ENCODE assay signal across 8 mouse cellular contexts in genomic region chr4:150373111-150374109, GRCm38 (mm10).
A peak's percentile ranks its signal among the peaks of the same experiment; 100 is the strongest.
DNase-seq lines count a peak whose midpoint lies in the region; ATAC-seq lines count a peak whose summit lies in the region.

No protein-coding gene starts in this region.

- H3K9ac ChIP-seq in hindbrain, embryonic 15.5 days = peak overlapping the region; percentile 57
- peak overlapping the region; percentile 1; the same call in 1 of the 2 replicates for H3K9ac ChIP-seq in lung, embryonic 15.5 days

- no peaks in the 10 kb centered on the region for H3K36me3 ChIP-seq in hindbrain, embryonic 15.5 days
- H3K36me3 ChIP-seq in lung, embryonic 15.5 days = no peaks in the 10 kb centered on the region

- H3K4me1 ChIP-seq in hindbrain, embryonic 15.5 days (replicated peaks) = peaks cover 76% of the 10 kb centered on the region
- H3K4me1 ChIP-seq in lung, embryonic 15.5 days = peaks cover 58% of the 10 kb centered on the region

- peak overlapping the region; percentile 96 for H3K4me2 ChIP-seq in hindbrain, embryonic 15.5 days
- peak overlapping the region; percentile 94 for H3K4me2 ChIP-seq in lung, embryonic 15.5 days

- peak; percentile 63 for ATAC-seq in hindbrain, embryonic 15.5 days (ENCODE audit: low FRiP score, low read depth)
- ATAC-seq in lung, embryonic 15.5 days (ENCODE audit: borderline replicate concordance, extremely low read depth, low FRiP score, low TSS enrichment) = peak; percentile 53; the same call in 1 of the 2 replicates
- ATAC-seq in monocyte, adult 5-6 weeks (replicated peaks; ENCODE audit: insufficient number of reproducible peaks, low FRiP score, low TSS enrichment, poor library complexity, severe bottlenecking) = no peak

- DNase-seq in right cerebral cortex, adult 2 months (ENCODE audit: low spot score in 2 of 2) = peak; percentile 27 to 44
- DNase-seq in right cerebral cortex, postnatal 36 days (ENCODE audit: low spot score in 2 of 2) = no peak
- peak; percentile 56 to 59 for DNase-seq in cerebellum, postnatal 10 days
- peak; percentile 65 to 72 for DNase-seq in gastrocnemius, adult 8-10 months (ENCODE audit: low spot score in 2 of 2)
- peak; percentile 54 for DNase-seq in retina, embryonic 14.5 days (ENCODE audit: low spot score)

- no peaks in the 10 kb centered on the region for H3K9me3 ChIP-seq in hindbrain, embryonic 15.5 days
- H3K9me3 ChIP-seq in lung, embryonic 15.5 days = no peaks in the 10 kb centered on the region

- 4% methylated on average over 15 of the region's 15 CpGs for WGBS in hindbrain, embryonic 15.5 days
- WGBS in lung, embryonic 15.5 days = 3% methylated on average over 15 of the region's 15 CpGs

- H3K4me3 ChIP-seq in hindbrain, embryonic 15.5 days = peak overlapping the region; percentile 52
- H3K4me3 ChIP-seq in lung, embryonic 15.5 days = peak overlapping the region; percentile 58

- no peaks in the 10 kb centered on the region for H3K27me3 ChIP-seq in hindbrain, embryonic 15.5 days
- H3K27me3 ChIP-seq in lung, embryonic 15.5 days = no peaks in the 10 kb centered on the region

- peak overlapping the region; percentile 89 for H3K27ac ChIP-seq in hindbrain, embryonic 15.5 days (replicated peaks)
- H3K27ac ChIP-seq in lung, embryonic 15.5 days = peak overlapping the region; percentile 98

Comparison
In these comparisons a context has a peak if more than half of its experiments do, and no peak if none do; other contexts are left out.
1. DNase-seq: peak in right cerebral cortex, adult 2 months (2 of 2), cerebellum, postnatal 10 days (2 of 2), gastrocnemius, adult 8-10 months (2 of 2) and retina, embryonic 14.5 days (single experiment); none in right cerebral cortex, postnatal 36 days (0 of 2).